Mouse (Mus musculus): ENCODE data around the gene Dhx37.

Dhx37 gene

DNA sequence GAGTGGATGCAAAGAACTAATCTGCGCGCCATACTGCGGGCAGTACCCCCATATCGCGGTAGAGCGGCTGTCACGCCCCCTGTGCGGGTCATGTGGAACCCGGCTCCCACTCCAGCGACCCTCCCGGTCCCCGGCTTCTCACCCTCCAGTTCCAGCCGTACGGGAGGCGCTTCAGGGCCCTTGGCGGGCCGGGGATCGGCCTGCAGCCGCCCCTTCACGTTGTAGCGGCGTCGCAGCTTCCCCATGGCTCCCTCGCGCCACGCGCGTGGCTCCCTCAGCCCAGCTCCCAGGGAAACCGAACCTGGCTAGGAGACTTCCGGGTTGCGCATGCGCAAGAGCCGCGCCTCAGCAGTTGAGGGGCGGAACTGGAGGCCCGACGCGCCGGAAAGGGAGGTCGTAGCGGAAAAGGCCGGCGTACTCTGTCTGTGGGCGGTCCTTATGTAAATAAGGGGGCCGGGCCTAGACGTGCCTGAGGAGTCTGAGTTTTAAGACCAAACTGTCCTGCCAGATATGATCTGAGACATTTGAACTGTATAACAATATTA, at the start of gene Dhx37:
Gene Dhx37, minus strand, starts transcription at position 329 of the 545 bp plus-strand sequence.
- DNase-seq = peak; percentile 88 to 91

DNA sequence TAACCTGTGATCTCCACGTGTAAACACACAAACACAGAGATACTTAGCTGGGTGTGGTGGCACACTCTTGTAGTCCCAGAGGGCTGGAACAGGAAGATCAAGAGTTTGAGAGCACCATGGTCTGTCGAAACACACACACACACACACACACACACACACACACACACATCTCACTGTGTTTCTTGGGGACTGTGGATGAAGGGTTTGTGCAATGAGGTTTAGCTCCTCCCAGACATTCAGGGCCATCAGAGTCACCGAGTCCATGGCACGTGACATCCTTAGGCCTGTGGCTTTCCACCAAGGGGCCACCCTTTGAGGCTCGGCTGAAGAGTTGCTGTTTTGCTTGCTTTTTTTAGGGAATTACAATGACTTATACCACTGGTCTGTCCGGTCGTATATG, 48.6 kb upstream of the Dhx37 start:
- DNase-seq = no peak

- no peak for DNase-seq
These were observed 46.7 kb upstream of the Dhx37 start for GRCm38 (mm10) chr5:125480434-125481231.

GRCm38 (mm10) chr5:125479376-125479775, 45.5 kb upstream of the Dhx37 start:
- no peak for DNase-seq

DNA sequence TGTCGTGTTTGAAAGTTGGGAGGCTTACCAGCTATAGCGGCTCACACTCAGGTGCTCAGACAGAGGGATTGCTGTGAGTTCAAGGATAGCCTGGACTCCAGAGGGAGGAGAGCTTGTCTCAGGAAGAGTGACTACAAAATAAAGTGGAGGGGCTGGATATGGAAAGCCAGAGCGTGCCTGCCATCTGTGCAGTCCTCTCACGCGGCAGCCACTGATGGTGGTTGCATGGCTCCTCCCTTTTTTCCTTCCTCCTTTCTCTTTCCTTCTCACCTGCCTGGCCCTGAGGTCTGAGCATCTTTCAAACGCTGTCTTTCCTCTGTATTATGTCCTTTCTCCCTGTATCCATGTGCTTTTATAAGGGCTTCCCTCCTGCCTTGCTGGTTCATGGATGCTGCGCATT, 44.1 kb upstream of the Dhx37 start:
- no peak for DNase-seq

DNA sequence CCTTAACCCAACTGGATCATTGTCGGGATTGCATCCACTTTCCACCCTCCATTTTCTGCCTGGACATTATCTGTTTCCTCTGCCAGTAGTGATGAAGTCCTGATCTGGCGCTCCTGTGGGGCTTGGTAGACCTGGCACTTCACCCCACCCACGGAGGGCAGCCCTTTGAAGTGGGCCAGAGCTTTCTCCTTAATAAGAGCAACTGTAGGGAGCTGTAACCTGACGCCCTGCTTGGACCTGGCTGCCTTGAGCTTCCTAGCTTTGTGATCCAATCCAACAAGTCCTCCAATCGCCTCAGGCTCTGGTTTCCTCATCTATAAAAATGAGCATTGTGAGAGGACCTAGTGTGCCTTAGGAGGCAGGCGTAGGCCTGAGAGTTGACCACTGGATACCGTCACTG, 43.6 kb upstream of the Dhx37 start:
- DNase-seq = no peak

- no peak for DNase-seq
These were observed 42.9 kb upstream of the Dhx37 start for GRCm38 (mm10) chr5:125476799-125477198.

DNA sequence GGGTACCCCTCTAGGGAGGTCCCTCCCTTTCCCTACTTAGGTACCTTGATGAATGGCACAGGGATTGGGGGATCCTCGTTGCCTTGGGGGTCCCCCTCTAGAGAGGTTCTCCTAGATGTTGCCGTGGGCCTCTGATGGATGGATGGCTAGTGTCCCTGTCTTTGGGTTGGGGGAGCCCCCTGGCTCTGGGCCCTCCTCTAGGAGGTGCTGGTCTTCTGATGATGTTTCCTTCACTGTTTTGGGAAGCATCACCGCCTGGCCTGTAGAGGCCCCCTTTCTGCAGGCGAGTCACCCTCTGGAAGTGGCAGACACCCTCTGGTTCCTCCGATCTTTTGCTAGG, 42.3 kb upstream of the Dhx37 start:
- no peak for DNase-seq

- peak; percentile 98 to 99 for DNase-seq
These were observed 41.8 kb upstream of the Dhx37 start, which contains the start of gene Aacs for GRCm38 (mm10) chr5:125475601-125476285. TSS of gene Aacs (plus strand) at chr5:125475814.

DNA sequence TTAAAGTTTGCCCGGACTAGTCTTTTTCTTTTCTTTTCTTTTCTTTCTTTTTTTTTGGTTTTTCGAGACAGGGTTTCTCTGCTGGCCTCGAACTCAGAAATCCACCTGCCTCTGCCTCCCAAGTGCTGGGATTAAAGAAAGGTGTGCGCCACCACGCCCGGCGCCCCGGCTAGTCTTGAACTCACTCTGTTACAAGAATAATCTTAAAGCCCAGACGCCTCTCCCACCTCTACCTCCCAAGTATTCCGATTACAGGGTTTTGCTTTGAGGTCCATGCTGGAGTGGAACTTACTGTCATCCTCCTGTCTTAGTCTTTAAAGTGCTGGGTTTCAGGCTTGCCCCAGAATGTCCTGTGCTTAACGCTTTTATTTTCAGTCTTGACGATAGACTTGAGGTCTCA, 41.1 kb upstream of the Dhx37 start:
- DNase-seq = no peak

GRCm38 (mm10) chr5:125472796-125473475, 39.0 kb upstream of the Dhx37 start:
- no peak for DNase-seq

DNA sequence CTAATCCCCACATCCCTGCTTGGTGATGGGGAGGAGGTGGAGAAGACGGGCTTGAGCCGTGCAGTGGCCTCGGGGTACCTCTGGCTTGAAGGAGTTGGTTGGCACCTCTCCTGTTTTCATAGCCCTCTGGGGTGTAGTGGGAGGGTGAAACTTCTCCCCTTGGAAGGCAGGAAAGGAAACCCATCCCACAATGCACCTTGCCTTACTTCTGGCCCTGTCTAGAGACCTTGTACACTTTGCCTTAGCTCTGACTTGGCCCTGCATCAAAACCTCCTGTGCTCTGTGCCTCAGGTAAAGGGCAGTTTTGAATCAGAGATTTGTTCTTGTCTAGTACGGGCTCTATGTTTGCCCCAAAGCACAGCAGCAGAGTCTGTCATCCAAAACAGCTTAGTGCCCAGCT, 36.8 kb upstream of the Dhx37 start:
- DNase-seq = no peak

DNA sequence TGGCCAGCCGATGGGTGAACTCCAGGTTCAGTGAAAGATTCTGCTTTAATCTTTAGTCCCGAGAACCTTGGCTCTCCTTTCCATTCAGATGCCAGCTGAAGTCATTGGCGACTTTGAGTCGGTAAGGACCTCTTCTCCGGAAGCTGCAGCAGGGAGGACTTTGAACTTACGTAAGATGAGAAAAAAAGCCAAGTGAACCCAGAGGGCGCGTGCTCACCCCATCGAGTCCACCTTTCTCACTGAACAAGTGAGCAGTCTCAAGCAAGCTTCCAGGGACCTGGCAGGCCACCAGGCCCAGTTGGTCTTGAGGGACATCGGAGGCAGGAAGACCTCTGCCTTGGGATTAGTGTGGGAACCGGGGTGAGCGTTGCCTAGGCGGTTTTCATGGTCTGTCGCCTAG, 33.3 kb upstream of the Dhx37 start:
- DNase-seq = no peak

DNA sequence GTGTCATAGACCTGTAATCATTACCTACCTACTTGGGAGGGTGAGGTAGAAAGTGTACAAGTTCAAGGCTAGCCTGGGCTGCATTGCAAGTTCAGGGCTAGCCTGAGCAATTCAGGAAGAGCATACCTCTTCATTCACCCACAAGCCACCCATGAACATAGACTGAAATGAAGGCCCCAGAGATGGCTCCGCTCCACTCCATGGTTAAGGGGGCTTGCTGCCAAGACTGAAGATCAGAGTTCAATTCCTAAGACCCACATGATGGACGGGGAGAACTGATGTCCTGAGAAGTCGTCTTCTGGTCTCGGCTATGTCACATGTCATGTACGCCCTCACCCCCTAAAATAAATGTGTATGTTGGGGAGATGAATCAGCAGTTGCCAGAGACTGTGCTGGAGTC, 32.6 kb upstream of the Dhx37 start:
- DNase-seq = no peak

DNA sequence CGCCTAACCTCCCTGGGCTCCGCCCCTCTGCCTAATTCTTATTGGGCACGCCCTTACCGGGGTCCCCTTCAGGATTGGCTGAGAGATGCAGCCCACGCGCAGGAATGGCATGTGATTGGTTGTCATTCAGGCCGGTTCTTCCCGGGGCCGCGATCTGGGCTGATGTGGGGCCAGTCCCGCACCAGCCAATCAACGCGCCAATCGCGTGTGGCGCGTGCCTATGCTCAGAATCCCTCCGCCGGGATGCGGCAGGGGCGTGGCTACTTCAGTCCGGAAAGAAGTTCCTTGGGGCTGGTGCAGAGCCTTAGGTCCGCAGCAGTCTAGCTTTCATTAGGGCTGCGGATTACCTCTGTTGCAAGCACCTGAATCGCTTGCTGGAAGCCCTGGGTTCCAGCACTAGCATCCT, 31.8 kb upstream of the Dhx37 start:
- peak; percentile 89 to 94 for DNase-seq

DNA sequence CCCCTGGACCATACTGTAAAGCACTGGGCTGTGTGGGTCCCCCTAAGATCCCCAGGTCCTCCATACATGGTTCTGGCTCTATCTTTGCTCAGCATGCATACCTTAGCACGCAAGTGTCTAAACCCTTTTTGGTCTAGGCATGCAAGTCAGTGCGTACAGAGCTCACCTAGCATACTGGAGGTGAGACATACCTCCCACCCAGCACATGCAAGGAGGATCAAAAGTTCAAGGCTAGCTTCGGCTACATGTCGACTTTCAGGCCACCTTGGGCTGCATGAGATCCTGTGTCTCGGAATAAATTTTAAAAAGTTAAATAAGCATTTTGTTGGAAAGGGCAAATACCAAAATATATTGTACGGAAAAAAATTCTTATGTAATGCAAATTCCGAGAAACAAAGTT, 31.3 kb upstream of the Dhx37 start:
- DNase-seq = no peak

GRCm38 (mm10) chr5:125461868-125462445, 28.0 kb upstream of the Dhx37 start:
- DNase-seq = peak; percentile 39 to 65

- no peak for DNase-seq
These were observed 26.7 kb upstream of the Dhx37 start for GRCm38 (mm10) chr5:125460574-125460973.

GRCm38 (mm10) chr5:125457538-125457937, 23.6 kb upstream of the Dhx37 start:
- DNase-seq = no peak

DNA sequence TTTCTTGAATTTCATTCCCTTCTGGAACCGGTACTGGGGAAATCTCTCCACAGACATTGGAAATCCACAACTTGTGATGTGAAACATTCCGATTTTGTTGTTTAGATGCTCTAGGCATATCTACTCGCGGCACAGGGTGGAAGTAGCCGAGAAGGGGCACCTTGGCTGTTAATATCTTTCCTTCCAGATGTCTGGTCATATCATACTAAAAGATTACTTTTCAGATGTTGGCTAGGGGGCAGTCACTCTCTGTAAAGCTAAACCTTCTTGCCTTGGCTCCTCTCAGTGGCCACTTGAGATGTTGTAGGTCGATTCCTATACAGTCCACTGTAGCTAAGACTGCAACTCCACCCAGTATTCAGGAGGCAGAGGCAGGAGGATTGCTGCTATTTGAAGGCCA, 22.2 kb upstream of the Dhx37 start:
- DNase-seq = no peak

GRCm38 (mm10) chr5:125452573-125452972, 18.7 kb upstream of the Dhx37 start:
- DNase-seq = no peak

- no peak for DNase-seq
These were observed 15.4 kb upstream of the Dhx37 start for GRCm38 (mm10) chr5:125449306-125449705.

GRCm38 (mm10) chr5:125448631-125449030, 14.7 kb upstream of the Dhx37 start:
- DNase-seq = no peak

All from spleen, adult 18-20 months (tissue).